Mouse (Mus musculus): ENCODE data around the gene Esrrb.

GRCm38 (mm10) chr12:86383803-86384202, 22.9 kb downstream of the Esrrb start:
- TF ChIP-seq ZNF384 (IDR thresholded peaks at IDR 0.05; ENCODE audit: low read depth, low read length) (no peak), ZC3H11A (IDR thresholded peaks at IDR 0.05; ENCODE audit: borderline replicate concordance, low read depth, low read length) (no peak), CHD2 (IDR thresholded peaks at IDR 0.05; ENCODE audit: low read depth, low read length) (no peak)

Measured in ES-E14 (cell line).